Mouse (Mus musculus) G1E (cell line): ENCODE measurements at regions not wholly inside any gene's neighbourhood (a gene's known extent, or its start where the extent isn't known, plus 50 kb on each side); places are given as distances from the start of the nearest gene placed in this dataset.

ENCODE experiments used
- CTCF ChIP-seq: IDR thresholded peaks from 2 replicates; pipeline ENCODE4 v1.5.1; 2012; ENCODE audit warnings: low read depth, low read length, inconsistent platforms, mixed read lengths
- GATA1 ChIP-seq: IDR thresholded peaks from 2 replicates; pipeline ENCODE4 v1.6.1; 2012; ENCODE audit warnings: borderline replicate concordance, low read length, inconsistent platforms, mixed read lengths
- POLR2AphosphoS5 ChIP-seq: IDR thresholded peaks from 2 replicates; pipeline ENCODE4 v1.6.1; 2012; ENCODE audit warnings: low read depth, low read length, inconsistent platforms; ENCODE audit not compliant: insufficient replicate concordance
- TAL1 ChIP-seq: conservative IDR thresholded peaks from 2 replicates; pipeline ENCODE4 v1.6.1; 2012; ENCODE audit warnings: low read depth, low read length, inconsistent platforms, mixed read lengths

GRCm38 (mm10) chr8:10716161-10716560 lies 292.1 kb downstream of the Irs2 start:
- TF ChIP-seq TAL1 (no peak), CTCF (no peak), GATA1 (no peak), POLR2AphosphoS5 (no peak)
